Mouse (Mus musculus): ENCODE measurements around the gene Orm1. TPM values are rescaled to one million over a fixed set of nuclear protein-coding genes. Genes with fewer than 3 reads are reported as not detected.

The Orm1 gene
- total and polyA plus RNA-seq, 3 experiments: not detected

DNA sequence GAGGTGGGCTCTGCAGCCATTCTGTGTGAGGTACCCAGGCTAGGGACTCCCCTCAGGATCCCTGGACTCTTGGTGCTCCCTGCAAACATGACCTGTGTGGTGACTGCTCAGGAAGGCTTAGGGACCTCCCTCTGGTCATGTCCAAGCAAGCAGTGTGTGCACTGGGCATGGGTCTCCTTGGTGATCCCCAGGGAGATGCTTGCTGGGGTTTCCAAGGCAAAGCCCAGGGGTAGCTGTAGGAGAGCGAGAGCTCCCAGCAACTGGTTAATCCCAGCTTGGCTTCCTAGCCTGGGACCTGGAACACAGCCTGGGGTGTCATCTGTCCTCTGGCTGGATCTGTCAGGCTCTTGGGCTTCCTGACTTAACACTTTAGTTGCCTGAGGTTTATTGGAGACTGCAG is 31.0 kb downstream of the Orm1 start:
- dilution Hi-C loops (cut with MboI; ENCODE audit: extremely low pct_ligation_motif_present, extremely low pct_unique_long_range_greater_than_20kb, low sequenced_read_pairs): no loop called here
- TF ChIP-seq POLR2AphosphoS2 (IDR thresholded peaks at IDR 0.05; ENCODE audit: low read depth, low read length) (no peak), ZNF384 (IDR thresholded peaks at IDR 0.05; ENCODE audit: low read depth, low read length) (no peak), RAD21 (IDR thresholded peaks at IDR 0.05; ENCODE audit: low read depth, low read length) (no peak), POLR2A (IDR thresholded peaks at IDR 0.05; ENCODE audit: low read depth, low read length) (no peak), MAFK (IDR thresholded peaks at IDR 0.05; ENCODE audit: insufficient replicate concordance, low read length) (no peak), ELF1 (IDR thresholded peaks at IDR 0.05; ENCODE audit: low read depth, low read length) (no peak), GABPA (IDR thresholded peaks at IDR 0.05; ENCODE audit: insufficient replicate concordance, low read depth, low read length) (no peak), ETS1 (conservative IDR thresholded peaks at IDR 0.05; ENCODE audit: low read depth, low read length) (no peak), MEF2A (IDR thresholded peaks at IDR 0.05; ENCODE audit: borderline replicate concordance, low read depth, low read length) (no peak), MAZ (IDR thresholded peaks at IDR 0.05; ENCODE audit: low read depth, low read length) (no peak), IRF4 (IDR thresholded peaks at IDR 0.05; ENCODE audit: low read depth, low read length) (no peak), KAT2A (IDR thresholded peaks at IDR 0.05; ENCODE audit: insufficient replicate concordance, low read length) (no peak)
- in situ Hi-C loops (cut with MboI; ENCODE audit: low pct_ligation_motif_present, low pct_unique_long_range_greater_than_20kb, low sequenced_read_pairs): no loop called here
- Histone ChIP-seq H3K36me3 (replicated peaks in 1 of 2; ENCODE audit: control insufficient read depth in 1 of 2, insufficient read depth in 1 of 2, low read length in 1 of 2) (peaks cover 97 to 100% of the 10 kb centered on the region in 2 experiments), H3K4me3 (replicated peaks in 1 of 3; ENCODE audit: low read depth in 2 of 3, low read length in 2 of 3, poor library complexity in 1 of 3) (no peak overlapping the region), H3K4me1 (ENCODE audit: control insufficient read depth in 1 of 2, insufficient read depth in 2 of 2) (peaks cover 0 to 13% of the 10 kb centered on the region in 2 experiments; a peak in 2 of 4 replicates), H3K4me2 (ENCODE audit: insufficient read depth, low read depth, poor library complexity, severe bottlenecking) (no peak overlapping the region), H3K79me2 (replicated peaks; ENCODE audit: control insufficient read depth, extremely low read depth, insufficient read depth, poor library complexity, severe bottlenecking) (0 out of 2 replicates have a peak, but pooled peaks cover 2% of the 10 kb centered on the region), H3K27ac (ENCODE audit: insufficient read depth, low read depth) (0 out of 2 replicates have a peak overlapping the region, but pooled peaks have one; percentile 10), H3K9me3 (replicated peaks; ENCODE audit: low read length) (no peaks in the 10 kb centered on the region), H3K9ac (ENCODE audit: insufficient read depth, low read depth) (no peak overlapping the region), H3K27me3 (replicated peaks) (no peaks in the 10 kb centered on the region)
- no peak for DNase-seq (ENCODE audit: extremely low read depth)

DNA sequence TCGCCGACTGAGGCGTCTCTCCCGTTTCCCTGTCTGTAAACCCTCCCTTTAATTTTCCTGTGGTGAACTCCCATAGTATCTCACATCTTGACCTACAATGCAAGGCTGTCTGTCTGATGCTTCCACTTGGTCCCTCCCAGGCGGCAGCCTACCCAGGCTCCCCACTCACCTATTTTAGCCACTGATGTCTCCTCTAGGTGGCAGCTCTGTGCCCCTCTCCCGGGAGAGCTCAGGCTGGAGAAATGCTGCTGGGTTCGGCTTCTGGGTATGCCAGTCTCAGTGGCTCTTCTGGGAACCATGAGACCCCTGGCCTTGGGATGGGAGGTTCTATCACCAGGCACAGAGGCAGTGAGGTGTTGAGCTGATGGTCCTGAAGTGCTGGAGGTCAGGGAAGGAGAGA is 33.1 kb downstream of the Orm1 start:
- Histone ChIP-seq H3K9me3 (replicated peaks; ENCODE audit: low read length) (no peaks in the 10 kb centered on the region), H3K9ac (ENCODE audit: insufficient read depth, low read depth) (no peak overlapping the region), H3K4me2 (ENCODE audit: insufficient read depth, low read depth, poor library complexity, severe bottlenecking) (no peak overlapping the region), H3K36me3 (replicated peaks in 1 of 2; ENCODE audit: control insufficient read depth in 1 of 2, insufficient read depth in 1 of 2, low read length in 1 of 2) (peaks cover 99 to 100% of the 10 kb centered on the region in 2 experiments), H3K79me2 (replicated peaks; ENCODE audit: control insufficient read depth, extremely low read depth, insufficient read depth, poor library complexity, severe bottlenecking) (0 out of 2 replicates have a peak, but pooled peaks cover 2% of the 10 kb centered on the region), H3K27me3 (replicated peaks) (no peaks in the 10 kb centered on the region), H3K4me1 (ENCODE audit: control insufficient read depth in 1 of 2, insufficient read depth in 2 of 2) (peaks cover 0 to 2% of the 10 kb centered on the region in 2 experiments; a peak in 2 of 4 replicates), H3K4me3 (replicated peaks in 1 of 3; ENCODE audit: low read depth in 2 of 3, low read length in 2 of 3, poor library complexity in 1 of 3) (no peak overlapping the region), H3K27ac (ENCODE audit: insufficient read depth, low read depth) (no peak overlapping the region)
- in situ Hi-C loops (cut with MboI; ENCODE audit: low pct_ligation_motif_present, low pct_unique_long_range_greater_than_20kb, low sequenced_read_pairs) (no loop called here), dilution Hi-C loops (cut with MboI; ENCODE audit: extremely low pct_ligation_motif_present, extremely low pct_unique_long_range_greater_than_20kb, low sequenced_read_pairs) (no loop called here)
- TF ChIP-seq CTCF (conservative IDR thresholded peaks at IDR 0.05 in 1 of 2, IDR thresholded peaks at IDR 0.05 in 1 of 2; ENCODE audit: low read depth in 2 of 2, low read length in 2 of 2) (peak in 1 of 2 experiments; percentile 66; a peak in 2 of 4 replicates), KAT2A (IDR thresholded peaks at IDR 0.05; ENCODE audit: insufficient replicate concordance, low read length) (no peak), SMC3 (IDR thresholded peaks at IDR 0.05; ENCODE audit: low read depth, low read length) (peak; percentile 69), RAD21 (IDR thresholded peaks at IDR 0.05; ENCODE audit: low read depth, low read length) (peak; percentile 52), MAFK (IDR thresholded peaks at IDR 0.05; ENCODE audit: insufficient replicate concordance, low read length) (no peak)
- DNase-seq (ENCODE audit: extremely low read depth): no peak

Measured in CH12.LX (cell line).